Comparison of ENCODE assay signal across 10 mouse cellular contexts in genomic region chr1:179609724-179610505, GRCm38 (mm10). TPM values are rescaled to one million over a fixed set of nuclear protein-coding genes. Genes with fewer than 3 reads are reported as not detected.
A peak's percentile ranks its signal among the peaks of the same experiment; 100 is the strongest.
DNase-seq lines count a peak whose midpoint lies in the region; ATAC-seq lines count a peak whose summit lies in the region.
"Had no signal": no experiment of that assay in that cellular context is flagged by ENCODE, and none has a peak within 500 bp of the region (broad histone marks: within the 10 kb centered on the region; RNA-seq: fewer than 3 reads in every experiment).

No protein-coding gene starts in this region.

- peaks cover 6% of the 10 kb centered on the region; the same call in 1 of the 2 replicates for H3K36me3 ChIP-seq in heart, embryonic 11.5 days (ENCODE audit: control insufficient read depth, insufficient read depth, low read length)
- H3K36me3 ChIP-seq in neural tube, embryonic 11.5 days (ENCODE audit: control insufficient read depth, insufficient read depth, low read length): no peaks in the 10 kb centered on the region
- 0 out of 2 replicates have a peak, but pooled peaks cover 4% of the 10 kb centered on the region for H3K36me3 ChIP-seq in neural tube, embryonic 15.5 days
- H3K36me3 ChIP-seq in neural tube, embryonic 14.5 days (ENCODE audit: control insufficient read depth, insufficient read depth, low read length): 0 out of 2 replicates have a peak, but pooled peaks cover 3% of the 10 kb centered on the region

- no peak overlapping the region for H3K4me3 ChIP-seq in heart, embryonic 11.5 days (ENCODE audit: low read depth, low read length)
- H3K4me3 ChIP-seq in neural tube, embryonic 11.5 days (ENCODE audit: low read depth, low read length): no peak overlapping the region
- H3K4me3 ChIP-seq in neural tube, embryonic 15.5 days (replicated peaks): no peak overlapping the region
- H3K4me3 ChIP-seq in neural tube, embryonic 14.5 days (ENCODE audit: low read depth, low read length): no peak overlapping the region
- H3K4me3 ChIP-seq: liver, embryonic 12.5 days had no signal

- no peak overlapping the region for H3K27ac ChIP-seq in heart, embryonic 11.5 days (ENCODE audit: low read depth, low read length)
- H3K27ac ChIP-seq in neural tube, embryonic 11.5 days (ENCODE audit: low read depth, low read length): 0 out of 2 replicates have a peak overlapping the region, but pooled peaks have one; percentile 40
- H3K27ac ChIP-seq in neural tube, embryonic 15.5 days (replicated peaks): no peak overlapping the region
- 0 out of 2 replicates have a peak overlapping the region, but pooled peaks have one; percentile 44 for H3K27ac ChIP-seq in neural tube, embryonic 14.5 days (ENCODE audit: low read depth, low read length)

- 48% methylated on average over 26 of the region's 26 CpGs for WGBS in heart, embryonic 11.5 days (ENCODE audit: insufficient replicate concordance)
- 58% methylated on average over 26 of the region's 26 CpGs for WGBS in neural tube, embryonic 11.5 days
- WGBS in neural tube, embryonic 15.5 days: 46% methylated on average over 26 of the region's 26 CpGs
- WGBS in neural tube, embryonic 14.5 days: 43% methylated on average over 26 of the region's 26 CpGs

- H3K9ac ChIP-seq in heart, embryonic 11.5 days (ENCODE audit: low read depth, low read length): no peak overlapping the region
- no peak overlapping the region for H3K9ac ChIP-seq in neural tube, embryonic 11.5 days (ENCODE audit: low read length)
- no peak overlapping the region for H3K9ac ChIP-seq in neural tube, embryonic 15.5 days (replicated peaks)
- no peak overlapping the region; the same call in 1 of the 2 replicates for H3K9ac ChIP-seq in neural tube, embryonic 14.5 days (replicated peaks; ENCODE audit: low read depth, low read length)
- H3K9ac ChIP-seq: liver, embryonic 12.5 days had no signal

- ATAC-seq in heart, embryonic 11.5 days (replicated peaks; ENCODE audit: insufficient number of reproducible peaks, low FRiP score, low TSS enrichment): no peak
- no peak for ATAC-seq in neural tube, embryonic 11.5 days (ENCODE audit: insufficient read depth, low FRiP score, low TSS enrichment)
- ATAC-seq in neural tube, embryonic 15.5 days (ENCODE audit: low FRiP score): no peak
- ATAC-seq in neural tube, embryonic 14.5 days (ENCODE audit: low read depth): peak; percentile 48; the same call in 1 of the 2 replicates
- ATAC-seq: liver, embryonic 12.5 days had no signal

- H3K4me2 ChIP-seq in heart, embryonic 11.5 days: no peak overlapping the region
- H3K4me2 ChIP-seq in neural tube, embryonic 11.5 days (ENCODE audit: low read depth): no peak overlapping the region
- no peak overlapping the region for H3K4me2 ChIP-seq in neural tube, embryonic 15.5 days
- no peak overlapping the region for H3K4me2 ChIP-seq in neural tube, embryonic 14.5 days (ENCODE audit: low read depth, low read length)
- H3K4me2 ChIP-seq: liver, embryonic 12.5 days had no signal

- peak; percentile 13 for DNase-seq in heart, postnatal 4 days
- DNase-seq in neural tube, embryonic 11.5 days (ENCODE audit: low spot score): peak; percentile 26
- peak; percentile 65 to 69 for DNase-seq in cerebellum, postnatal 10 days
- no peak for DNase-seq in layer of hippocampus, adult 18-20 months (ENCODE audit: low spot score in 2 of 2)
- DNase-seq in thymus, postnatal 4 days: no peak
- DNase-seq: thymus, postnatal 25 days had no signal

- peaks cover 13% of the 10 kb centered on the region for H3K4me1 ChIP-seq in heart, embryonic 11.5 days (ENCODE audit: control insufficient read depth, insufficient read depth, low read length)
- H3K4me1 ChIP-seq in neural tube, embryonic 11.5 days (ENCODE audit: control insufficient read depth, insufficient read depth, low read length): no peaks in the 10 kb centered on the region
- peaks cover 20% of the 10 kb centered on the region for H3K4me1 ChIP-seq in neural tube, embryonic 15.5 days
- no peaks in the 10 kb centered on the region for H3K4me1 ChIP-seq in neural tube, embryonic 14.5 days (ENCODE audit: control insufficient read depth, insufficient read depth, low read length)

- no peaks in the 10 kb centered on the region for H3K27me3 ChIP-seq in heart, embryonic 11.5 days (ENCODE audit: control insufficient read depth, insufficient read depth, low read length)
- H3K27me3 ChIP-seq in neural tube, embryonic 11.5 days (ENCODE audit: control insufficient read depth, insufficient read depth, low read length): no peaks in the 10 kb centered on the region
- no peaks in the 10 kb centered on the region for H3K27me3 ChIP-seq in neural tube, embryonic 15.5 days (replicated peaks)
- no peaks in the 10 kb centered on the region for H3K27me3 ChIP-seq in neural tube, embryonic 14.5 days (ENCODE audit: control insufficient read depth, insufficient read depth, low read length)
- H3K27me3 ChIP-seq: liver, embryonic 12.5 days had no signal

- H3K9me3 ChIP-seq in heart, embryonic 11.5 days (replicated peaks; ENCODE audit: control insufficient read depth, low read length): no peaks in the 10 kb centered on the region
- no peaks in the 10 kb centered on the region for H3K9me3 ChIP-seq in neural tube, embryonic 11.5 days (ENCODE audit: control insufficient read depth, low read length)
- H3K9me3 ChIP-seq in neural tube, embryonic 15.5 days (replicated peaks): no peaks in the 10 kb centered on the region
- no peaks in the 10 kb centered on the region for H3K9me3 ChIP-seq in neural tube, embryonic 14.5 days (ENCODE audit: control insufficient read depth, low read length)
- H3K9me3 ChIP-seq: liver, embryonic 12.5 days had no signal

RNA-seq across cellular contexts. Expression of gene Sccpdh, which starts 58.1 kb away (rescaled TPM):
- total RNA-seq in heart, postnatal 4 days (2021): 10 to 100 TPM; 65.1 to 70.9 TPM
- 82.4 and 96.1 TPM in 2 replicates for polyA plus RNA-seq in heart, embryonic 11.5 days (2014; fragmentation: Nextera tagmentation; extraction: Ambion mirVana)
- polyA plus RNA-seq in neural tube, embryonic 11.5 days (2014; fragmentation: Nextera tagmentation; extraction: Ambion mirVana): 113 and 114 TPM in 2 replicates
- polyA plus RNA-seq in neural tube, embryonic 15.5 days (2015; fragmentation: Nextera tagmentation; extraction: Ambion mirVana): 166 and 190 TPM in 2 replicates
- polyA plus RNA-seq in neural tube, embryonic 14.5 days (2014; fragmentation: Nextera tagmentation; extraction: Ambion mirVana): 184 and 186 TPM in 2 replicates
- 10 to 100 TPM; 57.6 to 62.7 TPM for total RNA-seq in layer of hippocampus, adult 18-20 months (2021)

Comparison
In these comparisons a context has a peak if more than half of its experiments do, and no peak if none do; other contexts are left out.
1. H3K27ac ChIP-seq: peak in neural tube, embryonic 11.5 days (single experiment) and neural tube, embryonic 14.5 days (single experiment); none in heart, embryonic 11.5 days (single experiment) and neural tube, embryonic 15.5 days (single experiment).
2. DNase-seq: peak in heart, postnatal 4 days (single experiment), neural tube, embryonic 11.5 days (single experiment) and cerebellum, postnatal 10 days (2 of 2); none in layer of hippocampus, adult 18-20 months (0 of 2) and thymus, postnatal 4 days (single experiment).